Mouse (Mus musculus): ENCODE data around the gene Jarid2. TPM values are rescaled to one million over a fixed set of nuclear protein-coding genes. Genes with fewer than 3 reads are reported as not detected.

Gene Jarid2
- polyA plus RNA-seq, 1 experiment: 9.6 TPM

DNA sequence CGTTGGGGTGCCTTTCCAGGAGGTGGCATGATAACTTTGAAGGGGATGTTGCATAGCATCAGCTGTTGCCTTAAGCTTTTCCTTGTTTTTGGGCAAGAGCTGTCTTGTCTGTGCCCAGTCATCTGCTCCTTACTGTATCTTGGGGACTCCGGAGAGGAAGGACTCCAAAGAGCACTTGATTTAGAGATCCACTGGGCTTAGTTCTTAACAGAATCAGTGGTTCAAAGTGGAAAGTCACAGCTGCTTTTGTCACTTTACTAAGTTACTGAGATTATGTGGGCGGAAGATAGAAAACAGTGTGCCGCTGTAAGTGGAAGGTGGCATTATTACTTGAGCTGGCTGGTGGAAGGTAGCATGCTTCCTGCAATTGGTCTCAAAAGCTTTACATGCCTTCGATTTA, 5.2 kb downstream of the Jarid2 start:
- peak overlapping the region; percentile 78 for H3K27ac ChIP-seq (replicated peaks; ENCODE audit: low read depth, low read length)
- peaks cover 15% of the 10 kb centered on the region for H3K4me1 ChIP-seq (ENCODE audit: control insufficient read depth, insufficient read depth, insufficient read length, low read length)
- H3K4me3 ChIP-seq (ENCODE audit: insufficient read depth, low read depth, low read length): peak overlapping the region; percentile 78

DNA sequence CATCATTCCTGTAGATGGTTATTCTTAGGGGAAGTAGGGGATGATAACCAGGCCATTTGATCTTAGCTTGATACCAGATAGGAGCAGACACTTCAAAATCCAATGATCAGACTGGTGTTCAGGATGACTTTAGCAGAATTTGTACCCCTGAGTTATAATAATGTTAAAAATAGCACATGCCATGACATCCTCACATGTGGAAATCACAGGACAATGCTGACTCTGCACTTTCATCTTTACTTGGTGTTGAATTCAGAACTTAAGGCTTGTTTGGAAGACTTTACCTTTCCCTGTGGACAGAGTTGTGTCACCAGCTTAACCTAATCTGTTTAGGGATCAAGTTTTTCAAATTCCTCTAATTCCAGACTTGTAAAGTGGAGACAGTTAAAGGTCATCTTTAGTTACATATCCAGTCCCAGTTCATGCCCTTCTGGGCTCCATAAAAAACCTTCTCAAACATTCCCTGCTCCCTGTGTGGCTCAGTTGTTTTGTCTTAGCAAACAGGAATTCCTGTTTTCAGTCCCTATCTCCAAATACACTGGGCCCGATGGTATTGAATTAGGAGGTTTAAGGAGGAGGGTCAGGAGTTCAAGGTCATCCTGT, 5.9 kb downstream of the Jarid2 start:
- H3K4me1 ChIP-seq (ENCODE audit: control insufficient read depth, insufficient read depth, insufficient read length, low read length): peaks cover 15% of the 10 kb centered on the region
- H3K27ac ChIP-seq (replicated peaks; ENCODE audit: low read depth, low read length): peak overlapping the region; percentile 32
- no peak overlapping the region for H3K4me3 ChIP-seq (ENCODE audit: insufficient read depth, low read depth, low read length)

DNA sequence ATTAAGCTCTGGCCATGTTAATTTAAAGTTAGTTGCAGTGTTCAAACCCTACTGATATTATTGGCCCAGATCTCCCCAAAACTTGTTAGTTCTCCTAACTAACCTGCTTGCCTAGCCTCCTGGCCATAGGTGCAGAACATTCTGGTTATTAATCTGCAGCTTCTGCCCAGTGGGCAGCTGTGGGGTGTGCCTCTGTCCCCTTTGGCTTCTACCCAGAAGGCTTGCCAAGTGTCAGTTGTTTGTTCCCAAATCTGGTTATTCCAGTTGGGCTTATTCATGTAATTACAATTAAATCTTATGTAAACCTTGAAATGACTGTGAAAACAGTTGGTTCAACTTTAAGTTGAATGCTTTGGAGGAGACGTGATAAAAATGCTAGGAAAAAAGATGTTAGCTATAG, 8.0 kb downstream of the Jarid2 start:
- Histone ChIP-seq H3K4me3 (ENCODE audit: insufficient read depth, low read depth, low read length) (no peak overlapping the region), H3K4me1 (ENCODE audit: control insufficient read depth, insufficient read depth, insufficient read length, low read length) (peaks cover 20% of the 10 kb centered on the region), H3K27ac (replicated peaks; ENCODE audit: low read depth, low read length) (0 out of 2 replicates have a peak overlapping the region, but pooled peaks have one; percentile 59)

DNA sequence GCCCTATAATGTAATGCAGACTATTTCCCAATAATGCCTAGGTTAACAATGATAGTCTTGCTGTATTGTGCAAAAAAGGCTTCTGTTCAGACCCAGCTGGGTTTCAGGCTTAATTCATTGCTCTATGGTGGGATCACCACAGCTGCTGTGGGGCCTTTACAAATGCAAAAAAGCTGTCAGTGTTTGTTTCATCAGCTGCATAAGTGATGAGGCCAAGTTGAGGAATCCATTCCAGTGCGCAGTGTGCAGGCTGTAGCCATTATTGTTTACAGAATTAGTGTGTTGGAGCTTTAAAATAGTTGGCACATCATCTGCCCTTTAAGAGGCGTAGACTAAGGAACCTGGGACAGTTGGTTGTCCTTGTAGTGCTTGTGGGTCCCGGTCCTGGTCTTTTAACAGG, 22.5 kb downstream of the Jarid2 start:
- Histone ChIP-seq H3K4me1 (ENCODE audit: control insufficient read depth, insufficient read depth, insufficient read length, low read length) (peaks cover 31% of the 10 kb centered on the region), H3K4me3 (ENCODE audit: insufficient read depth, low read depth, low read length) (no peak overlapping the region), H3K27ac (replicated peaks; ENCODE audit: low read depth, low read length) (no peak overlapping the region)

DNA sequence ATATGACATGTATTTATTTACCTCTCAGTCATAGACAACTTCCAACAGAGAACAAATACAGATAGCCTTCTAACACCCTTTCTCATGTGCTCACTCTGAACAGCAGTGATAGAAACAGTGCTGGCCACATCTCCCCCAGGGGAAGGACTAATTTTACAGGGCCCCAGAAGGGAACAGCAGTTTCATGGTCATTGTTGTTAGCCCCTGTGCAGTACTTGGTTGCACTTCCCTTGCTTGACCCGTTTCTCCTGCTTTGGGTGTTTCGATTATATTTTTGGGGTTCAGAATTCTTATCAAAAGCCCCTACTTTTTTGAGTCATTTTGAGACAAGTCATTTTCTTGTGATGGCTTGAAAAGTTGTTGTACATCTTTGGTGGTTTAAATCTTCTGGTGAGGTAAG, 23.9 kb downstream of the Jarid2 start:
- no peak overlapping the region for H3K27ac ChIP-seq (replicated peaks; ENCODE audit: low read depth, low read length)
- no peak overlapping the region for H3K4me3 ChIP-seq (ENCODE audit: insufficient read depth, low read depth, low read length)
- H3K4me1 ChIP-seq (ENCODE audit: control insufficient read depth, insufficient read depth, insufficient read length, low read length): peaks cover 24% of the 10 kb centered on the region

DNA sequence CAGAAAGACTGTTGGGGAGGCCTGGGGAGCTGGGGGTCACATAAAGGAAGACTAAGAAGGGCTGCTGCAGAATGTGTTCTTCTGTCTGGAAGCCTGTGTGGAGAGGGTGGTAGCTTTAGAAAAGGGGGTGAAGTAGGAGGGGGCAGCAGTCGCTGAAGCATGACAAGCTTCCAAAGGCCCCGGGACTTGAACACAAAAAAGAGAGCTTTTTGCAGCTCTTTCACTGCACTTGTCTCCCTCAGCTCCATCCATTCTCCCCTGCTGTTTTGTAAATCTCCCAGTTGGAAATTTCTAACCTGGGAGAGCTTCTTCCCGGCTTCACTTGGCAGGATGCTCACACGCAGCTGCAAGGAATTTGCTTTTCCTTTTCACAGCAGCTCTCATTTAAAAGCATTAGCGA, 26.2 kb downstream of the Jarid2 start:
- 0 out of 2 replicates have a peak overlapping the region, but pooled peaks have one; percentile 16 for H3K27ac ChIP-seq (replicated peaks; ENCODE audit: low read depth, low read length)

DNA sequence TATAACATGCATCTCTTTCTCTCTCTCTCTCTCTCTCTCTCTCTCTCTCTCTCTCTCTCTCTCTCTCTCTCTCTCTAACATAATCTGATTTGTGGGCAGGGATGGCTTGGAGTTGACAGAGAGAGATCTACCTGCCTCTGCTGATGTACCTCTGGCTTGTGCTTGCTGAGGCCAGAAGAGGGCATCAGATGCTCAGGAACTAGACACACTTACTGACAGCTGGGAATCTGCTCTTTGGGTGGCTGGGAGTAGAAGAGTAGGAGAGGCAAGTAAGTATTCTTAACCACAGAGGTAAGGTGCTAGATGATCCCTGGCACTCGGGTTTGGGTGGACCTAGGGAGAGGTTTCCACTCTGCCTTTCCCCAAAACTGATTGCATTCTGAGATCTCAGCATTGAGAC, 29.5 kb downstream of the Jarid2 start:
- no peak overlapping the region for H3K27ac ChIP-seq (replicated peaks; ENCODE audit: low read depth, low read length)
- peaks cover 17% of the 10 kb centered on the region for H3K4me1 ChIP-seq (ENCODE audit: control insufficient read depth, insufficient read depth, insufficient read length, low read length)
- no peak overlapping the region for H3K4me3 ChIP-seq (ENCODE audit: insufficient read depth, low read depth, low read length)

More for the DNA sequence above, 26.2 kb downstream of the Jarid2 start:
- H3K4me3 ChIP-seq (ENCODE audit: insufficient read depth, low read depth, low read length): no peak overlapping the region
- peaks cover 24% of the 10 kb centered on the region for H3K4me1 ChIP-seq (ENCODE audit: control insufficient read depth, insufficient read depth, insufficient read length, low read length)

DNA sequence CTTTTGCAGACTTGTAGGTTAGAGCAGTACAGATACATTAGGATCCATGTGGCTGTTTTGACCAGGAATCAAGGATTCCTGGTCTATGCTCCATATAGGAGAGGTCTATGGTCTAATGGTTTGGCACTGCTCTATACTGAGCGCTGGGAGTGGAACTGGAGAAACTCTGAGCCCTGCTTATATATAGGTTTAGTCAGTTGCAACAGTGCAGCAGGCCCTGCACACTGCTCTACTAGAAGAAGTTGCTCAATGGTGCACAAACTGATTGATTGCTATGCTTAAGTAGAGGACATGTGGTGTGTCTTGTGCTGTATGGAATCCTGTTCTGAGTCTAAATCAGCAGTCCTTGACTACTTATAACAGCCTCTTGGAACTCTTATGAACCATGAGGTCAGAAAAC, 31.5 kb downstream of the Jarid2 start:
- Histone ChIP-seq H3K4me1 (ENCODE audit: control insufficient read depth, insufficient read depth, insufficient read length, low read length) (peaks cover 16% of the 10 kb centered on the region), H3K27ac (replicated peaks; ENCODE audit: low read depth, low read length) (no peak overlapping the region), H3K4me3 (ENCODE audit: insufficient read depth, low read depth, low read length) (no peak overlapping the region)

DNA sequence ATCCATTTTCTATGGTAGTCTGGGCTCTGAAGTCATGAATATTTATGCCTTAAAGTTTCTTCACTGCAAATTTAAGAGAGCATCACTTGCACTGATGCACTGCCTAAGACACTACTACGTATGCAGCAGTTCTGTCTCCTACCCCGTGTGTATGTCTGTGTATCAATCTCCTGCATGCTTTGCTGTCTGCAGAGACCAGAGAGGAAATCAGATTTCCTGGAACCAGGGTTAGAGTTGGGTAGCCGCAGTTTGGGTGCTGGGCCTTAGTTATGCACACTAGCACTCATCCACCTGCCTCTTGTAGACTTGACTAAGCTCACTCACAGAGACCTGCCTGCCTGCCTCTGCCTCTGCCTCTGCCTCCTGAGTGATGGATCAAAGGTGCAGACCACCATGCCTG, 33.8 kb downstream of the Jarid2 start:
- Histone ChIP-seq H3K4me1 (ENCODE audit: control insufficient read depth, insufficient read depth, insufficient read length, low read length) (peaks cover 18% of the 10 kb centered on the region), H3K27ac (replicated peaks; ENCODE audit: low read depth, low read length) (no peak overlapping the region), H3K4me3 (ENCODE audit: insufficient read depth, low read depth, low read length) (no peak overlapping the region)

DNA sequence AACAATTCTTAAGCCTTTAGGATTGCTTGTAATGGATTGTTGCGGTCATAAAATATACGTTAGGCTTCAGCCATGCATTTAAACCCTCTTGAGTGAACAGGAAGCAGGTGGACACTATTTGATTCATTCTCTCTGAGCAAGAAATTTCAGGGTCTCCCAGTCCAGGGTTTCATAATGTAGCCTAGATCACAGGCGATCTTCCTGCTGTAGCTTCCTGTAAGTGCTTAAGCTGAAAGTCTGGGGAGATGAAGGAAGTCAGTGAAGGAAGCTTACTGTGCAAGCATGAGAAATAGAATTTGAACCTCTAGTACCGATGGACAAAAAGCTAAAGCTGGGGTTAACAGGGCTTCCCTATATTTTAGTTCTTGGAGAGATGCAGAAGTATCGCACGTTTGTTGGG, 38.5 kb downstream of the Jarid2 start:
- peaks cover 9% of the 10 kb centered on the region for H3K4me1 ChIP-seq (ENCODE audit: control insufficient read depth, insufficient read depth, insufficient read length, low read length)
- no peak overlapping the region for H3K27ac ChIP-seq (replicated peaks; ENCODE audit: low read depth, low read length)
- H3K4me3 ChIP-seq (ENCODE audit: insufficient read depth, low read depth, low read length): no peak overlapping the region

DNA sequence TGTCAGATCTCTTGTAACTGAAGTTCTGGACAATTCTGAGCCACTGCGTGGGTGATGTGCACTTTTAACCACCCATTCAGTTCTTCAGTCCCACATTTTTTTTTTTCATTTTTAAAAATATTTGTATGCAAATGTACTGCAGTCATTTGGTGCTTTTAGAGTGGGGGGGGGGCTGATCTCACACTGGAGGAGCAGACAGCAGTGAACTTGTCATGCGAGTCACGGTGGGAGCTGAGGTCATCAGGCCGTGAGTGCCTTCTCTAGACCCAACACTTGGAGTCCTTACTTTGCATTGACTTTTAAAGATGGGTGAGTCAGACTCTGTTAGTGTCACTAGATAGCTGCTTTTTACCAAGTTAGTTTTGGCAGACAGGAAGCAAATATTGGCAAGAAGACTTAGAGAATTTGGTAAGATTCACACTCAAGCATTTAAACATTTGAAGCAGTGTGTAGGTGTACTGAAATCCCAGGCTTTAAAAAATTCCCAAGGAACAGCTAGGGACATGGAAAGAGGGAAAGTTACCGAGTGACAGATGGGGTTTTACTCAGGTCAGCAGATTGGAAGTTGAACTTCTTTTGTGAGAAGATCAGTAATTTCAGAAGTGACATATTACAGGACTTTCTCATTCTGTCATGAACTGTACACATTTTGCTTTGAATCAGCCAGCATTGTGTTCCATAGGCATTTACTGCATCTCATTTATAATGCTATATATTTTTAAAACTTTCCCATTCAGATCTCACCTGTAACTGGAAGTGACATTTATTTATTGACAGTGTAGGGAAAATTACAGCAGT, 41.7 kb downstream of the Jarid2 start:
- no peak overlapping the region for H3K4me3 ChIP-seq (ENCODE audit: insufficient read depth, low read depth, low read length)
- no peak overlapping the region for H3K27ac ChIP-seq (replicated peaks; ENCODE audit: low read depth, low read length)

DNA sequence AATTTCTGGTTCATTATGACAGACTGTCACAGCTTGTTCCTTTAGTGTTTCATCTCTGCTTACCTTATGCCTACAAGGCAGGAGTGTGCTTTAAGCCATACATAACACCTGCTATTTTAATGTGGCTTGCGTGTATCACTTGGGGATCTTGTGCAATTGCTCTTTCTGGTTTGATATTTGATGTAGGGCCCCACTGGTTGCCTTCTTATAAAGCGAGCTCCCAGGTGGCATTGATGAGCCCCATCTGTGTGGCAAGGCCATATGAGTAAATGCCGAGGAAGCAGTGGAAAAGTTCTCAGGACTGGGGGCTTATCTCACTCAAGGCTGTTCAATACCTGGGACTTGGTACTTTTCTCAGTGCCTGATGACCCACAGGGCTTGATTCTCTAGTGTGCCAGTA, 43.5 kb downstream of the Jarid2 start:
- Histone ChIP-seq H3K4me3 (ENCODE audit: insufficient read depth, low read depth, low read length) (no peak overlapping the region), H3K4me1 (ENCODE audit: control insufficient read depth, insufficient read depth, insufficient read length, low read length) (peaks cover 7% of the 10 kb centered on the region), H3K27ac (replicated peaks; ENCODE audit: low read depth, low read length) (no peak overlapping the region)

More for the DNA sequence above, 41.7 kb downstream of the Jarid2 start:
- peaks cover 7% of the 10 kb centered on the region for H3K4me1 ChIP-seq (ENCODE audit: control insufficient read depth, insufficient read depth, insufficient read length, low read length)

DNA sequence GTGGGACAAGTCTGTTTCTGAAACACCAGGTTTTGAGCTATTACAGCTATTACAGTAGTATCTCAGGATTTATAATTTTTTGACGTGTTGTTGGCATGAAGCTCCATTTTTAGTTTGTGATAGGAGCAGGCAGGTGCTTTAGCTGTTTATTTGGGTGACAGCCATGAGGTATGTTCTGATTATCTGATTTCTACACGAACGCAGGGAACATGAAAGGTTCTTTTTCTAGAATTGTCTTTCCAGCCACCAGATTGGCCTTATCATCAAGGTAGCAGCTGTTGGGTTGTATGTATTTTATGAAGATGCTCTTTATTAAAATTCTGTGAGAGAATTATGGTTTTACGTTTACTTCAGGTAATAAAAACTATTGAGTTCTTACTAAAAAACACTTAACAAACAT, 45.1 kb downstream of the Jarid2 start:
- Histone ChIP-seq H3K27ac (replicated peaks; ENCODE audit: low read depth, low read length) (no peak overlapping the region), H3K4me3 (ENCODE audit: insufficient read depth, low read depth, low read length) (no peak overlapping the region), H3K4me1 (ENCODE audit: control insufficient read depth, insufficient read depth, insufficient read length, low read length) (peaks cover 7% of the 10 kb centered on the region)

DNA sequence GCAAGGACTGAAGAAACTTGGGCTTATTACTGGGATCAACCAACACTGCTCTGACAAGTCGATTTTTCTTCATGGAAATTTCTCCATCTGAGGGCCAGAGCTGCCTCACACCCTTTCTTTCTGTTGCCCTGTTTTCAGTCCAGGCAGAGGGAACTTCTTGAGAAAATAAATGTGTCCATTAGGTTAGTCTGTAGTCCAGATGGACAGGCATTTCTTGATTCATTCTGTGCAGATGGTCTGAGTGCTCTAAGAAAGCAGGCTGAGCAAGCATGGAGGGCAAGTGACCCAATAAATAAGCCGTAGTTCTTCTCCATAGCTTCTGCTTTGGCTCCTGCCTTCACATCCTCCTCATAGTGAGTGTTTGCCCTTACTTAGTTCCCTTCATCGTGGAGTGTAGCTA, 46.1 kb downstream of the Jarid2 start:
- no peak overlapping the region for H3K27ac ChIP-seq (replicated peaks; ENCODE audit: low read depth, low read length)
- H3K4me3 ChIP-seq (ENCODE audit: insufficient read depth, low read depth, low read length): no peak overlapping the region
- peaks cover 7% of the 10 kb centered on the region for H3K4me1 ChIP-seq (ENCODE audit: control insufficient read depth, insufficient read depth, insufficient read length, low read length)

DNA sequence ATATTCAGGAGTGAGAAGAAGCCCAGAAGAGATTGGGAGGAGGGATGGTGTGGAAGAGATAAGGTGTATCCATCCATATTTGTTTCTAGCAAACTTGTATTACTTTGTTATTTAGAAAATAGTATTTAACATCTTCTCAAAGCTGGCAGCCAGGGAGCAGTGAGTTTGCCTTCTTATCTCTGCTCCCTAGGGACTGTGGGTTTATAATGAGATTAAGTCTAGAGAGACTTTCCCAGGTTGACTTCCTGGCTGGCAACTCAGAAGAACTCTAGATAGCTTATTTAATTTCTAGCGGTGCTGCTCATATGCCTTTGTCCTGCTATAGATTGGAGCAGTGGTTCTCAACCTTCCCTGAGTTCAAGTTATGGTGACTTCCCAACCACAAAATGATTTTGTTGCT, 51.2 kb downstream of the Jarid2 start:
- Histone ChIP-seq H3K4me1 (ENCODE audit: control insufficient read depth, insufficient read depth, insufficient read length, low read length) (peaks cover 10% of the 10 kb centered on the region), H3K4me3 (ENCODE audit: insufficient read depth, low read depth, low read length) (no peak overlapping the region), H3K27ac (replicated peaks; ENCODE audit: low read depth, low read length) (no peak overlapping the region)

DNA sequence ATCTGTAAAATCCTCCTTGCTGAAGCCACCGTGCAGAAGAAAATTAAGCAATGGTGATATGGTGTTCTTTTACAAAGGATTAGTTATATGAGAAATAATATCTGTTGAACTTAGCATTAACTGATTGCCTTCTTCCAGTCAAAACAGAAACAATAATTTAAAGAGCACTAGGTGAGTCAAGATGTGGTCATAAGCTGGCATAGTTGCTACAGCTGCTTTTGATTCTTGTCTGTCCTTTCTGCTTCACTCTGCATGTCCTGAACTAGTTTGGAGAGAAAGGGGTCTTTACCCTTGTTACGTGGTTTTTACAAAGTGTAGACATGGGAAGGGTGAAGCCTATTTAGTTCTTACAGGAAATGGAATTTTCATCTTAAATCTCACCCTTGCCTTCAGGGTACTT, 51.9 kb downstream of the Jarid2 start:
- H3K4me3 ChIP-seq (ENCODE audit: insufficient read depth, low read depth, low read length): no peak overlapping the region
- H3K4me1 ChIP-seq (ENCODE audit: control insufficient read depth, insufficient read depth, insufficient read length, low read length): peaks cover 10% of the 10 kb centered on the region
- no peak overlapping the region for H3K27ac ChIP-seq (replicated peaks; ENCODE audit: low read depth, low read length)

Measured in brown adipose tissue, adult 24 weeks (tissue).